Mouse (Mus musculus): ENCODE results near the gene Srek1ip1.

DNA sequence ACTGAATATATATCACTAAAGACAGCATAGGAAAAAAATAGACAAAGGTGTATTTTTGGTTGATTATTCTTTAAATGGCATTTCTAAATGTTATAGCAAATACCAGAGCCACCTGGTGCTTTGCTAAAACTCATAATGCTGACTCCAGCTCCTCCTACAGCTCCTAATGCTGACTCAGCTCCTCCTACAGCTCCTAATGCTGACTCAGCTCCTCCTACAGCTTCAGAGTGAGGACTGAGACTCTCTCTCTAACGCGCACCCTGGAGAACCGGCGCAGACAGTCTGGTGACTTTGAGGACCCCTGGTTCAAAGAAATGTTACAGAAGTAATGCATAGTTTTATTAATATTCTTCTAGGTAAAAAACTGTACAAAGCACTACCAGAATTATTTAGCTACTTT, 49.4 kb upstream of the Srek1ip1 start:
- TF ChIP-seq CTCF (IDR thresholded peaks at IDR 0.05; ENCODE audit: low read depth, low read length) = no peak
- TF ChIP-seq POLR2A (IDR thresholded peaks at IDR 0.05; ENCODE audit: extremely low read depth, insufficient read depth, low read length) = no peak

All from liver, adult 2 months (tissue).